Mouse (Mus musculus) layer of hippocampus, postnatal 10 days (tissue): Measurements from ENCODE around the gene Fam81a. TPM values are rescaled to one million over a fixed set of nuclear protein-coding genes. Genes with fewer than 3 reads are reported as not detected.

Experiments used
- DNase-seq, 2 experiments: peaks; one replicate each; pipeline ENCODE4 v3.0.0; 2021; ENCODE audit warnings: low spot score in 2 of 2
- total RNA-seq, 2 experiments: library from RNA; stranded (reverse); gene quantifications; 2 replicates each; pipeline ENCODE4 v1.2.3; 2021

The Fam81a gene
- total RNA-seq, 2 experiments from 2014 or later = 109 to 116 TPM

DNA sequence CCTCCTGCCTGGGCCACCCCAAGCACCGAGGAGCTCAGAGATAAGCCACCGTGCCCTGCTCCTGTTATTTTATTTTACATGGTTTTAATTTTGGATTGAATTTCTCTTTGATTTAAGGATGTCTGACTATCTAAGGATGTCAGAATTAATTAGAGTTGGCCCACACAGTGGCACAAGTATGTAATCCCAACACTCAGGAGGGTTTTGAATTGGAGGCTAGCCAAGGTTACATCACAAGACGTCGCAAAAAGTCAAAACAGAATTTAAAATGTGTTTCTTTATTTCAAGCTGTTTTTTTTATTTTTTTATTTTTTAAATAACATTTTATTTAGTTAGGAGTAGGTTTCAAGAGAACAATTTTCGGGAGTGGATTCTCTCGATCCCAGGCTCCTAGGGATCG is 31.5 kb downstream of the Fam81a start:
- no peak for DNase-seq

- DNase-seq = peak; percentile 89 to 91
Measured at GRCm38 (mm10) chr9:70109279-70109678, 33.1 kb downstream of the Fam81a start.

- DNase-seq = no peak
Measured at GRCm38 (mm10) chr9:70108151-70108550, 34.2 kb downstream of the Fam81a start.

GRCm38 (mm10) chr9:70105573-70105972 is 36.8 kb downstream of the Fam81a start:
- DNase-seq = no peak

- DNase-seq = peak in 1 of 2 experiments; percentile 32
Measured at GRCm38 (mm10) chr9:70103106-70103505, 39.3 kb downstream of the Fam81a start.

GRCm38 (mm10) chr9:70097542-70097941 is 44.8 kb downstream of the Fam81a start:
- no peak for DNase-seq

DNA sequence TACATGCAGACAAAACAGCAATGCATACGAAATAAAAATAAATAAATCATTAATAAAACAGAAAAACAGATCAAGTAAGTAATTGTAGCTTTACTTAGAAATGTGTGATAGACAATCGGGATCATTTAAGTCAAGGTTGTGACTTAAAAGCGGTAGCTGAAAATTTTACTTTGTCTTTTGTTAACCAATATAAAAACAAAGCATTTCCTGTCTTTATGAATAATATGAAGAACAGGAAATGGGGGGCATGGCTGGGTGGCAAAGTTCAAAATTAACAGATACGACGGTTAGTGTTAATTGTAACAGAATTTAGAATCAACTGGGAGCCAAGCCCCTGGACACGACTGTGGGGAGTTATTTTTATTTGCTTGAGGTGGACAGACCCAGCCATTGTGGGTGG is 47.3 kb downstream of the Fam81a start:
- DNase-seq = no peak

DNA sequence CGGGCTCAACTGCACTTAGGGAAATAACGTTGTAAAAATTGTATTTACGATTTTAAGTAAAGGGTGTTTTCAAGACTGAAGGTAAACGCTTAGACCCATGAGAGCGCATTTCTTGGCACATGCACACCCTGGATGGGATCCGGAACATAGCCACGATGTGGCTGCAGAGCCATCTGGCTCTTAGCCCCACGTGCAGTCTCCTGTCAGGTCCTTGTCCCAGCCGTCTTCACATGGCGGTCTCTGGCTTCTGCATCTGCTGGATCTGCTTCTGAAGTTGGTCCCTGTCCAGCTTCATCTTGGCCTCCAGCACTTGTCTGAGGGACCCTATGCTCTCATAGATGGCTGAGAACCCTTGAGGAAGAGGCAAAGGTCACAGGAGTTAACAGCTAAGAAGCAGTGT is 51.8 kb downstream of the Fam81a start:
- DNase-seq = no peak

DNA sequence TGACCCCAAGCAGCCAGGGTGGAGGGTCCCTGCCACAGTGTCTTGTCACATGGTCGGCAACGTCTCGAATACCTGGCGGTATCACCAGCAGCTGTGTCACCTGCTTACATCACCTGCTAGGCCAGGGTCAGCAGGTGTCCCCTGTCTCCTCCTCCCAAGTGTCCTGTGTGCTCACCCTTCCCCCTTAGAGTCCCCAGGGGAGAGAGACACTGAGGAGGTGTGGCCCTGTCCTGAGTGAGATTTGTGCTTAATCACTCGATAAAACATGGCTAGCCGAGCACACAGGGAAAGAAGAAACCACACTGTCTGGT is 53.6 kb downstream of the Fam81a start:
- DNase-seq = no peak

DNA sequence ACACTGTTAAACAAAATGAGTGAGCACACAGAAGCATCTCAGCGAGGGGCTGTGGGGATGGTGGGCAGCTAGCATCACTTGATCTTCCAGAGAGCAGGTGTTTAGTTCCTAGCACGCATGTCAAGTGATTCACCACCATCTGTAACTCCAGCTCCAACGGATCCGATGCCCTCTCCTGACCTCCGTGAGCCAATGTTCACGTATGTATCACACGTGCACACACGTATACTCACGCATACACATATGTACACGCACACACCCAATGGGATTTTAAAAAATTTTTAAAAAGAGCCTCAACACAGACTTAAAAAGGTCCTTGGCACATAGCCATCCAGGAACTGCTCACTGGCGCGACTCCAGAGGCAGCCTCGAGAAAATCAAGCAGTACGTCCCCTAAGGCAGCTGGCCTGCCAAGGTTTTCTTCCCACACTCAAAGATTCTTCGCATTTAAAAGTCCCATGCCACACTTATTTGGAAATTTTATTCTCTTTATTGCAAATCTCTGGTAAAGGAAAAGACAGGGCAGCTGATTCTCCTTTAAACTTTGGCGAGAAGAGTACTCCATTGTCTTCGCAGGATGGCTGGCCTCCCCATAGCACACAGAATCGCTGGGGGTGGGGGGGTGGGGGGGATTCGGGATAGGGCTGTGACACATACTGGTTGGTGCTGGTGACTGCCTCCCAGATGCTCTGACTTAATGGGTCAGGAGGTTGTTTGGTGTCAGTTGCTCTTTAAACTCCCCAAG is 54.1 kb downstream of the Fam81a start:
- peak; percentile 31 to 43 for DNase-seq

DNA sequence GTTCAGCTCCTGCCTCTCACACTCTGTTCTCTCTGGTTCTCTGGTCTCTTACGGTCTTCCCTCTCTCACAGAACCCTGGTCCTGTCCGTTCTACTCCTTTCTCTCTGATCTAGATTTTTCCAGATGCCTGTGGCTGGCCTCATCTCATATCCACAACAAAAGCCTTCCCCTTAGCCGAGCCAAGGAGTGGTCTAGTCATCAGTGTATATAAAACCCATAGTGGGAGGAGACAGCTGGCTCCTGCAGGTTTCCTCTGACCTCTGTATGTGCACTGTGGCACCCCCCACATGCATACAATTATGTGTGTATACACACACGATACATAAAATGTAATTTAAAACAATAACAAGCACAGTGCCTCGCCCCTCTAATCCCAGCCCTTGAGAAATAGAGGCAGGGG is 55.0 kb downstream of the Fam81a start:
- no peak for DNase-seq

GRCm38 (mm10) chr9:70086091-70086490 is 56.3 kb downstream of the Fam81a start:
- no peak for DNase-seq

DNA sequence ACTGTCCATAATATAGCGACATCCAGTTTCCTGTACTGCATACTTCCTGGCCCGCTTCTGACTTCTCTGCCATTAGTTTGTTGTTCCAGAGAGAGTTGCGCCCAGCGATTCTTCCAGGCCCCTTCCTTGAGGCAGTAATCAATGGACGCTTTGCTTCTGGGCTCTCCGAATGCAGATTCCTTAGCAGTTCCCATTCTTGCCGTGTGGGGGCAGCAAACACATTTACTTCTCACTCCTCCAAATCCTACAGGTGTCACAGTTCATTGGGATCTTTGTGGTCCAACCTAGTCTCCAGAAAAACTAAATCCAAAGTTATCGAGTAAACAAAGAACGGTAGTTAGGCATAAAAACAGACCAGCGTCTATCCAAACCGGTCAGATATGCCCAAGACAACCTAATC is 58.3 kb downstream of the Fam81a start:
- DNase-seq = peak; percentile 70 to 71

GRCm38 (mm10) chr9:70082357-70083204 is 59.8 kb downstream of the Fam81a start:
- DNase-seq = no peak

DNA sequence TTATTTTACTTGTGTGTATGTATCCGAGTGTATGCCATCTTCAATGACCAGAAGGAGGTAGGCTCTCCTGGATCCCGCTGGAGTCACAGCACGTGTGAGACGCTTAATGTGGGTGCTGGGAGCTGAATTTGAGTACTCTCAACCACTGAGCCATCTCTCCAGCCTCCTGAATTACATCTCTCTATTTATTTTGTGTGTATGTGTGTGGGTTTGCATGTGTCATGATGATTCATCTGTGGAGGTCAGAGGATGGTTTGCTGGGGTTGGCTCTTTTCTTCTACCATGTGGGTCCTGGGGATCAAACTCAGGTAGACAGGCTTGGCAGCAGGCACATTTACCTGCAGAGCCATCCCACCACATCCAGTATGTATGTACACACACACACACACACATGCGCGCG is 60.6 kb downstream of the Fam81a start:
- no peak for DNase-seq

DNA sequence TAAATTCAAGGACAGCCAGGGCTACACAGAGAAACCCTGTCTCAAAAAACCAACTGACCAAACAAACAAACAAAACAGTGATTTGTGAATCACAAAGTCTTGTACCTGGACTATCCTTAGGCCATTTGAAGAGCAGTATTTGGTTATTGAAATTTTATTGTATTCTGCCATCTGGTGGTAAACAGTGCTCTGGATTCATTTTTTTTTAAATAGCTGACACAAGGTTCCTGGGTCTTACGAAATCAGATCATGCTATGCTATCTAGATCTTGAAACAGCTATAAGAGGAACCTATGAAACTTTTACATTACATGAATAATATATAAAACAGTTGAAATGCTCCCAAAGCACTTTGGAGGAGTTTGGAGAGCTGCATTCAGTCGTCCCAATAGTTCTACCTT is 61.4 kb downstream of the Fam81a start:
- DNase-seq = no peak

- DNase-seq = no peak
Measured at GRCm38 (mm10) chr9:70080027-70080800, 62.1 kb downstream of the Fam81a start.

GRCm38 (mm10) chr9:70078034-70078433 is 64.3 kb downstream of the Fam81a start:
- DNase-seq = no peak

DNA sequence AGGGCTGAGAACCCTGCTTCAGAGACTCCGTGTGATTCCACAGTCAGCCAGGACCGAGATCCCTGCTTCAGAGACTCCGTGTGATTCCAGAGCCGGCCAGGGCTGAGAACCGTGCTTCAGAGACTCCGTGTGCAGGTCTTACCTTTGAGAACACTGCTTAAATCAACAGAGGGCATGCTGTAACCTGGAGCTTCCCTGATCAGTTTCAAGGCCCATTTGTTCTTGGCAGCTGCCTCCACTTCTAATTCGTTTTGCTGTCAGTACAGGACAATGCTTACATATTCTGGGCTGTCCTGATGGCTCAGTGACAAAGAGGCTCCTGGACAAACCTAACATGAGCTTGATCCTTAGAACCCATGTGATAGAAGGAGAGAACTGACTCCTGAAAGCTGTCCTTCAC is 65.2 kb downstream of the Fam81a start:
- no peak for DNase-seq

DNA sequence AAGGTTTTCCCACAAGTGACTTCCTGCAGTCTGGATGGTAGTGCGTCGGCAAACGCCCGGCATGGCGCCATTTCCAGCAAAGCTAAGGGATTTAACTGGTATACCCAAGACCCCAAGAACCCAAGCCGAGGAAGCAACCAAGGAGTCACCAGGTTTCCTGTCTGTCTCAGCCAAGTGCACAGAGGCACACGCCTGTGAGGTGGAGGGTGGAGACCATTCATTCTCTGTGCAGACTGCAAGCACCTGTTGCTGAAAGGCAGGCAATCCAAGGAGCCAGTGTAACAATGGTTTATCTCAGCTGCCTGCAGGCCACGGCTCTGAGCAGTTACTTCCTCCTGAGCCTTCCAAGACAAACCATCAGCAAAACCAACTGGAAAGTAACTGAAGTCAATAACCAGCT is 70.0 kb downstream of the Fam81a start:
- no peak for DNase-seq

DNA sequence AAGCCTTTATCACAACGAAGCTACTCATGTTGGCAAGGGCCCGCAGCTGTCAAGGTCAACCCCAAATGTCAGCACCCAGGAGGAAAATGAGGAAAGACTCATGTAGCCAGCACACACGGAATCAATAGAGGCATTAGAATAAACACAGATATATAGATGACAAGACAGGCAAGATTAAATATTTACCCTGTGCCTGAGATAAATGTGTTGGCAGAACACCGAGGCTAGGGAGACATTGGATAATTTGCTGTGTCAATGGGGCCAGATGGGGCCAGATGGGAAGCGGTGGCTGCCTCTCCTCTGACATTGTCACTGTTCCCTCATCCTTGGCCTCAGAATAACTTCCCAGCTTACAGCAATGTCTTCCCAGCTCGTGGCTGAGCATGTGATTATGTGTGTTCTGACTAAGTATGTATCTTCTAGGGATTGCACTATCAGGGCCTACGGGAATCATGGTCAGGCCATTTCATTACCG is 72.4 kb downstream of the Fam81a start:
- no peak for DNase-seq

DNA sequence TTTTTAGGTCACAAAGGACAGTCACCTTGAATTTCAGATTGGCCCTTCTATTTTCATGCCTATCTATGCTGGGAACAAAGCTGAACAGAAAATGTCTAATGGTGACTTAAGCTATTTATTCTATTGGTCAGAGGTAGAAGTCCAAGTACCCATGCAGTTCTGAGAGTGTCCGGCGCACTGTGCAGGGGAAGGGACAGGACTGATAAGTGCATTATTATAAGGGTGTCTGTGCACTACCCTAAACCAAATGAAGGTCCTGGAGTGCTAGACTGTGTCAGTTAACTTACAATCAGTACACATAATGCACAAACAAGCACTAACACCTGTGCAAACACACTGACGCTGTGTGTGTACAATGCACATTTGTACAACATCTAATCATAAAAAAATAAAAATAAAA is 74.9 kb downstream of the Fam81a start:
- no peak for DNase-seq
